Mouse (Mus musculus) liver, embryonic 15.5 days (tissue): ENCODE measurements around the gene Gfod1. TPM values are rescaled to one million over a fixed set of nuclear protein-coding genes. Genes with fewer than 3 reads are reported as not detected.

Source experiments
- ATAC-seq: fragments of 200-750 bp; cut with Nextera tagmentation; 2 replicates; pipeline ENCODE4 v1.8.0; 2017; ENCODE audit warnings: moderate number of reproducible peaks, mild to moderate bottlenecking, moderate library complexity; ENCODE audit not compliant: insufficient read depth
- H3K27ac ChIP-seq: fragments of 300-500 bp; sonication (generic); replicated peaks from 2 replicates; pipeline ENCODE4 v1.5.1; 2015; ENCODE audit warnings: mild to moderate bottlenecking, inconsistent platforms
- H3K27me3 ChIP-seq: fragments of 300-500 bp; sonication (generic); 2 replicates; pipeline ENCODE4 v1.6.1; 2015; ENCODE audit warnings: mild to moderate bottlenecking, inconsistent platforms
- H3K36me3 ChIP-seq: fragments of 300-500 bp; sonication (generic); replicated peaks from 2 replicates; pipeline ENCODE4 v1.6.1; 2015; ENCODE audit warnings: moderate library complexity, mild to moderate bottlenecking, inconsistent platforms
- H3K4me1 ChIP-seq: fragments of 300-500 bp; sonication (generic); replicated peaks from 2 replicates; pipeline ENCODE4 v1.6.1; 2015; ENCODE audit warnings: inconsistent platforms
- H3K4me2 ChIP-seq: fragments of 300-500 bp; sonication (generic); 2 replicates; pipeline ENCODE4 v1.6.1; 2015; ENCODE audit warnings: moderate library complexity, mild to moderate bottlenecking, inconsistent platforms
- H3K4me3 ChIP-seq: fragments of 300-500 bp; sonication (generic); replicated peaks from 2 replicates; pipeline ENCODE4 v1.5.1; 2015; ENCODE audit warnings: mild to moderate bottlenecking, inconsistent platforms
- H3K9ac ChIP-seq: fragments of 300-500 bp; sonication (generic); 2 replicates; pipeline ENCODE4 v1.6.1; 2015; ENCODE audit warnings: moderate library complexity, mild to moderate bottlenecking, inconsistent platforms
- H3K9me3 ChIP-seq: fragments of 300-500 bp; sonication (generic); replicated peaks from 2 replicates; pipeline ENCODE4 v1.6.1; 2016; ENCODE audit warnings: inconsistent platforms
- WGBS: fragments of 180-500 bp; shearing (Covaris S2); methylation state at CpG from one replicate; pipeline ENCODE4 v1.1.7; 2015; ENCODE audit warnings: mixed read lengths; ENCODE audit not compliant: insufficient replicate concordance; 5-methylcytosine and 5-hydroxymethylcytosine counted together
- polyA plus RNA-seq: library from polyadenylated mRNA; unstranded; fragments of >200 nt; fragmentation: Nextera tagmentation; extraction: Ambion mirVana; gene quantifications from 2 replicates; pipeline ENCODE4 v1.2.1, GENCODE M21; 2015

Gfod1 gene
- polyA plus RNA-seq, 1 experiment from 2014 or later: 0.24 TPM

DNA sequence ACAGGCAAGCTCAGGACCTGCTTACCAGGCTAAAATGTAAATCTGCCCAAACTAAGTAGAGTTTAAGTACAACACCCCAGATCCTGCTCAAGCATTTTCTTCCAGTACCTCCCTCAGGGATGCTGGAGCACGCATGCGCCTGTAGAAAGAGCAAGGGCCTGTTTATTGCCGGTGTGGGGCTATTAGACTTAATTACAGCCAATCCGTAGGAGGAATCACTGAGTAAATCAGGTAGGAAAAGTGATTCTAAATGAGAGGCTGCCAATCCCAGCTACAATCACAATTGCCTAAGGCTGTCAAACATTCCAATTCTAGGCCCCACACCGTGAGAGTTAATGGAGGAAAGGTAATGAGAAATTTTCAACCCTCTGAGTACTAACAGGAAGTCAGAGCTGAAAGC lies 145.7 kb downstream of the Gfod1 start:
- Histone ChIP-seq H3K36me3 (no peaks in the 10 kb centered on the region; the same call in 1 of the 2 replicates), H3K4me2 (no peak overlapping the region), H3K4me1 (no peaks in the 10 kb centered on the region), H3K9me3 (no peaks in the 10 kb centered on the region), H3K4me3 (no peak overlapping the region), H3K9ac (no peak overlapping the region), H3K27me3 (no peaks in the 10 kb centered on the region), H3K27ac (no peak overlapping the region)
- 67% methylated on average over 5 of the region's 5 CpGs for WGBS
- ATAC-seq: no peak

DNA sequence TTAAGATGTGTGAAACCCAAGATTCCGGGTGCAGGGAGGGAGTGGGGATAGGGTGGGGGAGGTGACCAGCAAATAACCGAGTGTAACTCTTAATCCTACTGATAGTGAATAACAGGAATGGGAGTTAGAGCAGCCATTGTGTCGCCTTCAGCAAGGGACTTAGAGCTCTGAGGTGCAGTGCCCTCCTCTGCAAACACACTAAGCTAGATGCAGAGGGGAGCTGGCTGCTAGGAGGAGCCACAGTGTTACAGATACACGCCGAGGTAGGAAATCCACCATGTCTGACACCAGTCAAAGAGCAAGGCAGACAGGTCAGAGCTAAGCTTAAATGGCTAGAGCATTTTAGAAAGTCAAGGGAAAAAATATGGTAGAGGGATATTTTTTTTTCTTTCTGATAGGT lies 146.6 kb downstream of the Gfod1 start:
- H3K4me2 ChIP-seq: no peak overlapping the region
- 55% methylated on average over 5 of the region's 5 CpGs for WGBS
- ATAC-seq: no peak
- no peaks in the 10 kb centered on the region for H3K4me1 ChIP-seq
- H3K9ac ChIP-seq: no peak overlapping the region
- H3K9me3 ChIP-seq: no peaks in the 10 kb centered on the region
- no peak overlapping the region for H3K27ac ChIP-seq
- H3K4me3 ChIP-seq: no peak overlapping the region
- no peaks in the 10 kb centered on the region for H3K27me3 ChIP-seq
- H3K36me3 ChIP-seq: no peaks in the 10 kb centered on the region; the same call in 1 of the 2 replicates

DNA sequence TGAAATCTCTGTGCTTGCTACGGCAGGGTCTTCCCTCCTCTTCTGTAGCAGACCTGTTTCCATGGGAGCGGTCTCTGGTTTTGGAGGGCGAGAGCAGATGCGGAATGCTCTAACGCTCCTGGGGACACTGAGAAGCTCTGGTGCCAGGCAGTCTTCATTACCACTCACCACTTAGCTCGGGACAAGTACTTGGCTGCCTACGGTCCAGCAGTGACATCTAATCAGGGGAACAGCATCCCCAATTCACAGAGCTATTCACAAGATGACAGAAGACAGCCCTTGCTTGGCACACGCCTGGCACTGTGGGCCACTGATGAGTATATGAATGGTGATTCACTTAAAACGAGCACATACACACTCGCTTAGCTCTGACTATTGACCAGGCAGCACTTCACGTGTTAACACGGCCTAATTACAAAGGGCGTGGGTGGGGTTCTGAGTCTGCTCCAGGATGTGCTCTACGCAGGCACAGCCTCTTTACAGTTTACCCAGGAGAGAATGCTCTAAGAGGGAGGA lies 151.9 kb downstream of the Gfod1 start:
- H3K9ac ChIP-seq: no peak overlapping the region
- no peak for ATAC-seq
- H3K4me1 ChIP-seq: no peaks in the 10 kb centered on the region
- no peaks in the 10 kb centered on the region for H3K27me3 ChIP-seq
- no peak overlapping the region for H3K4me2 ChIP-seq
- WGBS: 81% methylated on average over 14 of the region's 14 CpGs
- H3K9me3 ChIP-seq: no peaks in the 10 kb centered on the region
- no peak overlapping the region for H3K27ac ChIP-seq
- H3K4me3 ChIP-seq: no peak overlapping the region
- no peaks in the 10 kb centered on the region for H3K36me3 ChIP-seq

DNA sequence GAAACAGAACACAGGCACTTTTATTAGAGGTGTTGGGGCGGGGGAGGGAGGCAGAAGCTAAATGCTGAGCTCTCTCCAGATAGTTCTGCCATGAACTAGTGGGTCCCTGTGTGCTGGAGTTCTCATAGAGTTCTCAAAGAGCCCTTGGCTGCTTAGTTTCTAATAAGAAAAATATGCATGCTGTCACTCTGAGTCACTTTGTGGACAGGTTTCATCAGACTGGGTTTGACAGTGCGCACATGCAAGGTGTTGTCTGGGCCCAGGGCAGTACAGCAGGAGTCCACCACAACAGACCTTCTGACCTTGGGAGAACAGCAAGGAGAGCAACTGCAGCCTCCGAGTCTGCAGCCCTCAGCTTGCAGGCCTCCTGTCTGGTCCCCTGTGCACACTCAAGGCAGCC lies 154.3 kb downstream of the Gfod1 start:
- H3K36me3 ChIP-seq: no peaks in the 10 kb centered on the region
- H3K4me3 ChIP-seq: no peak overlapping the region
- H3K27me3 ChIP-seq: no peaks in the 10 kb centered on the region
- 59% methylated on average over 3 of the region's 3 CpGs for WGBS
- H3K4me1 ChIP-seq: no peaks in the 10 kb centered on the region
- ATAC-seq: no peak
- no peaks in the 10 kb centered on the region for H3K9me3 ChIP-seq
- H3K9ac ChIP-seq: no peak overlapping the region
- no peak overlapping the region for H3K27ac ChIP-seq
- H3K4me2 ChIP-seq: no peak overlapping the region

DNA sequence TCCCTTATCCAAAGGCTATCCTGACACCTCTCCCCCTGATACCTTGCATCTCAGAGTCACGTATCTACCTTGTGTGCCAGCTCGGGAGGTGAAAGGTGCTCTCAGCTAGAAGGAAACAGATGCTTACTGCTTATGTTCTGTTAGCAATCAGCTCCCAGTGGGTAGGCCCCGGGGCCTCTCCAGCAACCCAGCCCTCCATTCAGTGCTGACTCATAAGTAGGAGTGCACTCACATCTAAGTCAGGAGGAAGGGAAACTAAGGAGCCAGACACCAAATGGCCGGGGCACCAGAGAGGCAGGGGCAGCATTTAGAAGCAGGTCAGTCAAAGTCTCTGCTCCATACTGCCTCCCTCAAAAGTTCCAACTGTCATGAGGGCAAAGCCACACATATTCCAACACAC lies 155.3 kb downstream of the Gfod1 start:
- no peak overlapping the region for H3K9ac ChIP-seq
- H3K4me2 ChIP-seq: no peak overlapping the region
- H3K9me3 ChIP-seq: no peaks in the 10 kb centered on the region
- ATAC-seq: no peak
- no peak overlapping the region for H3K4me3 ChIP-seq
- no peaks in the 10 kb centered on the region for H3K4me1 ChIP-seq
- no peak overlapping the region for H3K27ac ChIP-seq
- H3K36me3 ChIP-seq: no peaks in the 10 kb centered on the region
- 62% methylated on average over 4 of the region's 4 CpGs for WGBS
- no peaks in the 10 kb centered on the region for H3K27me3 ChIP-seq

DNA sequence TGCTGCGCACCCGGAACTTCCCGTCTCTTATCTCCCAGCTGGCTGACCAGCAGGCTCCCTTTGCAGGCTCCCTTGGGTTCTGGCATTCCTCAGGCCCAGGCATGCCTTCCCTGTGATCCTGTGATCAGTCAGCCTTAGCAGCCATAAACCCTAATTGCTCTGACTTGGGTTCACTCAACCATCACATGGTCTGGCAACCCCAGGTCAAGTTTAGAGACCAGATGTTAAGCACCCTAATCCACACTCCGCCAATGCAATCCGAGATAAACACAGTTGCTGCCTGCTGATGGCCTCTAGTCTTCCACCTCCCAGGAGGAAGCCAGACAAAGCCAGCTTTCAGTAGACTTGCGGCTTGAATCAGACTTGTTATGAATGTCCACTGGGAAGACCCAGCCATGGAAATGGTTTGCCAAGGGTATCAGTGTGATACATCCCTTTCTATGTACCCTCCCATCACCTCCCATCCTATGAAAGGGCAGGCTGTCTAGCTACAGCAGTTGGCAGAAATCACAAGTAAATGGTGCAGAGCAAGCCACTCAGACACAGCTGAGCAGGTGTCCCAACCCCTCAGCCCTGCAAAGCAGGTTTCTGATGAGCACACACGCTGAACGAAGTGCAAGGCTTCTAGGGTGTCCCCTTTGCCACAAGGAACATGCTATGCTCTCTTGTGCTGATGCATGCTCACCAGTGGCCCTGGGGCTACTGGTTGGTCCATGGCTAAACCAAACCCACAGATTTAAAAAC lies 157.3 kb downstream of the Gfod1 start:
- Histone ChIP-seq H3K27ac (no peak overlapping the region), H3K4me1 (no peaks in the 10 kb centered on the region), H3K4me3 (no peak overlapping the region), H3K4me2 (no peak overlapping the region), H3K9ac (no peak overlapping the region), H3K27me3 (no peaks in the 10 kb centered on the region), H3K36me3 (no peaks in the 10 kb centered on the region), H3K9me3 (no peaks in the 10 kb centered on the region)
- no peak for ATAC-seq
- 63% methylated on average over 8 of the region's 8 CpGs for WGBS

Other genes starting within 250 kb of the Gfod1 start
- 12.3 and 13.7 TPM in 2 replicates for gene Tbc1d7, start 132.7 kb downstream of the Gfod1 start, polyA plus RNA-seq
- gene Sirt5, start 61.3 kb upstream of the Gfod1 start, polyA plus RNA-seq: 5.3 and 5.4 TPM in 2 replicates
- 78.1 and 94.2 TPM in 2 replicates for gene Nol7, start 94.2 kb upstream of the Gfod1 start, polyA plus RNA-seq
- 2.9 and 3.3 TPM in 2 replicates for gene Ranbp9, start 177.1 kb upstream of the Gfod1 start, polyA plus RNA-seq